ENCODE assay signal across 25 mouse cellular contexts in the genomic region with DNA sequence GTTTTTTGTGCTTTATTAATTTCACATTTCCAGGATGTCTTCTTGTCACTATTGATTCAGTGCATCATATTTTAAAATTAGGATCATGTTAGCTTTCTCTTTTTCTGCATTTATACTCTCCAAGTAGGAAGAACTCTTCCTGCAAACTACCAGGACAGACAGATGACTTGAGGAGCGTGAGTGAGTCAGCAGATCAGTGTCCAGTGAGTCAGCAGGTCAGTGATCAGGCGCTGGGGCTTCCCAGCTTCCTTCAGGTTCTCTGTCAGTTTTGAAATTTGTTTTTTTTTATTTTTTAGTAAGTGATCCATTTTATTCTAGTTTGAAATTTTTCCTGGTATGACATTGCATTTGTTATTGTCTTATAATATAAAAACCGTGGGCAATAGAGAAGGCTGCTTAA.
A peak's percentile ranks its signal among the peaks of the same experiment; 100 is the strongest.
DNase-seq lines count a peak whose midpoint lies in the region; ATAC-seq lines count a peak whose summit lies in the region.
"Had no signal": no experiment of that assay in that cellular context is flagged by ENCODE, and none has a peak within 500 bp of the region (broad histone marks: within the 10 kb centered on the region; RNA-seq: fewer than 3 reads in every experiment).

No protein-coding gene starts in this region.

- H3K27me3 ChIP-seq in intestine, embryonic 15.5 days (replicated peaks): no peaks in the 10 kb centered on the region
- H3K27me3 ChIP-seq: neural tube, embryonic 15.5 days had no signal

- no peak overlapping the region for H3K4me3 ChIP-seq in intestine, embryonic 15.5 days (replicated peaks)
- H3K4me3 ChIP-seq: forebrain, embryonic 10.5 days; hindbrain, embryonic 10.5 days; neural tube, embryonic 15.5 days had no signal

- no peaks in the 10 kb centered on the region for H3K36me3 ChIP-seq in intestine, embryonic 15.5 days
- H3K36me3 ChIP-seq: forebrain, embryonic 10.5 days; hindbrain, embryonic 10.5 days; neural tube, embryonic 15.5 days had no signal

- 88% methylated on average over 3 of the region's 3 CpGs for WGBS in intestine, embryonic 15.5 days

- no peaks in the 10 kb centered on the region for H3K9me3 ChIP-seq in intestine, embryonic 15.5 days
- H3K9me3 ChIP-seq: forebrain, embryonic 10.5 days; hindbrain, embryonic 10.5 days; neural tube, embryonic 15.5 days had no signal

- no peak overlapping the region for H3K4me2 ChIP-seq in intestine, embryonic 15.5 days (replicated peaks)
- H3K4me2 ChIP-seq: midbrain, embryonic 11.5 days; neural tube, embryonic 15.5 days had no signal

- peak; percentile 39 for DNase-seq in adrenal gland, adult 2 months
- no peak for DNase-seq in adrenal gland, adult 18-20 months (ENCODE audit: low spot score in 2 of 2)
- DNase-seq in 3T3-L1 (ENCODE audit: low read depth, low spot score) (peak; percentile 88), NIH3T3 (ENCODE audit: low read depth) (peak; percentile 74)
- peak; percentile 32 for DNase-seq in adrenal gland, postnatal 25 days
- no peak for DNase-seq in kidney, postnatal 4 days
- no peak for DNase-seq in spleen, postnatal 4 days (ENCODE audit: low spot score in 2 of 2)
- DNase-seq: B cell, adult 2 months; cerebellum, adult 9-10 months; gastrocnemius, postnatal 36 days; heart, postnatal 10 days; kidney, postnatal 25 days; layer of hippocampus, postnatal 36 days; right cerebral cortex, adult 18-20 months; right cerebral cortex, postnatal 4 days; thymus, adult 18-20 months; thymus, postnatal 36 days had no signal

- no peak overlapping the region for H3K27ac ChIP-seq in intestine, embryonic 15.5 days
- H3K27ac ChIP-seq: forebrain, embryonic 10.5 days; hindbrain, embryonic 10.5 days; hindbrain, postnatal 0 days; neural tube, embryonic 15.5 days had no signal

- no peak overlapping the region for H3K9ac ChIP-seq in intestine, embryonic 15.5 days
- H3K9ac ChIP-seq: neural tube, embryonic 15.5 days had no signal

- H3K4me1 ChIP-seq in intestine, embryonic 15.5 days (replicated peaks): no peaks in the 10 kb centered on the region
- H3K4me1 ChIP-seq: forebrain, embryonic 10.5 days; hindbrain, embryonic 10.5 days; neural tube, embryonic 15.5 days had no signal

- no peak for ATAC-seq in intestine, embryonic 15.5 days
- ATAC-seq: hindbrain, postnatal 0 days; intestine, postnatal 0 days; lung, postnatal 0 days had no signal

Comparison
In these comparisons a context has a peak if more than half of its experiments do, and no peak if none do; other contexts are left out.
1. DNase-seq: peak in adrenal gland, adult 2 months (single experiment), 3T3-L1 (single experiment), NIH3T3 (single experiment) and adrenal gland, postnatal 25 days (single experiment); none in adrenal gland, adult 18-20 months (0 of 2), kidney, postnatal 4 days (0 of 2) and spleen, postnatal 4 days (0 of 2).